Mouse (Mus musculus): ENCODE measurements at regions not wholly inside any gene's neighbourhood (a gene's known extent, or its start where the extent isn't known, plus 50 kb on each side); places are given as distances from the start of the nearest gene placed in this dataset.
"Not testable (repeated sequence)": the region's sequence is repeated elsewhere in the genome, so short reads cannot be mapped to it uniquely, and the experiment has no call there.

DNA sequence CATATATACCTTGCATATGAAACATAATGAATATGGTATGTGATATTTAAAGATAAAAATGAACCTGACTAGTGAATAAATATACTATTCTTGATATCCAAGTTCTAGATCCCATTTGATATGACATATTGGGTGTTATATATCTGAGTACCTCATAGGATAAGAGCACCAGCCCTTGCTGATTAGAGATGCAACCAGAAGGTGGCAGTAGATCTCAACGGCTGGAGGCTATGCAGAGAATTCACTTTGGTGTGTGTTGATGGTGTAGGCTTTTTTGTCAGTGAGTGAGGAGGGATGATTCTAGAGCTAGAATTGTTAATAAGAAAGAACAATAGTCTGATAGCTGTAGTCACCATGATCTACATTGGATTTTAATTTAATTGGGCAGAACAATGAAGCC is 418.3 kb upstream of the Olfr1507 start:
- DNase-seq (ENCODE audit: extremely low spot score, low spot score): not testable (repeated sequence)

GRCm38 (mm10) chr14:52899629-52900028 is 404.1 kb upstream of the Olfr1507 start:
- DNase-seq (ENCODE audit: extremely low spot score, low spot score): not testable (repeated sequence)

- not testable (repeated sequence) for DNase-seq (ENCODE audit: extremely low spot score, low spot score)
Observed at GRCm38 (mm10) chr14:52898310-52898709, 402.8 kb upstream of the Olfr1507 start.

DNA sequence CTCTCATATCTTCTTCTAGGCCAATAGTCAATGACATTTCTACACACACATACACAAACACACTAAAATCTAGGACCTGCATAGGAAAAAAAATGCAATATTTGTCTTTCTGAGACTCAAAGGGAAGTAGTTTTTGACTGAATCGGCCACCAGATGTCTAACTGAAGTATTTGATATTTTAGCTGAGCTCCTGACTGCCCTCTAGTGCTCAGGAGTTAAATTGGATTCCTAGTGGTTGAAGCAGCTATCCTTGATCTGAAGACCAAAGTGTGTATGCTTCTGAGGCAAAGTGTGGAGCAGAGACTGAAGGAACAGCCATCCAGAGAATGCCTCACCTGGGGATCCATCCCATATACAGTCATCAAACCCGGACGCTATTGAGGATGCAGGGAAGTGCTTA is 384.4 kb upstream of the Olfr1507 start:
- not testable (repeated sequence) for DNase-seq (ENCODE audit: extremely low spot score, low spot score)

- not testable (repeated sequence) for DNase-seq (ENCODE audit: extremely low spot score, low spot score)
Observed at GRCm38 (mm10) chr14:52863841-52864240, 368.3 kb upstream of the Olfr1507 start.

DNA sequence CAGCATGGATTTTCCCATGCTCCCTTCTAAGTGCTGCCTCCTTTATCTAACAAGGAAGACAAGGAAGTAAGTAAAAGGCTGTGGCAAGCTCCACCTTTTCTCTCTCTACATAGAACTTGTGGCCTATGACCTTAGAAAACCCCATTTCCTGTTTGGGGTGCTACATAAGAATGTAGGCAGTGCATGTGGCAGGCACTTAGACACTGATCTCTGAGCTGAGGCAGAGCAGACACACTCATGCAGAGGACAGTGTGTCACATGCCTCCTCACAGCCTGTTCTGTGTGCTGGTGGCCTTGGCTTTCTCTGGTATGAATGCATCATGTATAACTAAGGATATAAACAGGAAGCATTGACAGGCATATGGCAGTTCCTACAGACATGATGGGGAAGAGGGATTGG is 367.6 kb upstream of the Olfr1507 start:
- DNase-seq (ENCODE audit: extremely low spot score, low spot score): not testable (repeated sequence)

GRCm38 (mm10) chr14:52862491-52862890 is 366.9 kb upstream of the Olfr1507 start:
- not testable (repeated sequence) for DNase-seq (ENCODE audit: extremely low spot score, low spot score)

DNA sequence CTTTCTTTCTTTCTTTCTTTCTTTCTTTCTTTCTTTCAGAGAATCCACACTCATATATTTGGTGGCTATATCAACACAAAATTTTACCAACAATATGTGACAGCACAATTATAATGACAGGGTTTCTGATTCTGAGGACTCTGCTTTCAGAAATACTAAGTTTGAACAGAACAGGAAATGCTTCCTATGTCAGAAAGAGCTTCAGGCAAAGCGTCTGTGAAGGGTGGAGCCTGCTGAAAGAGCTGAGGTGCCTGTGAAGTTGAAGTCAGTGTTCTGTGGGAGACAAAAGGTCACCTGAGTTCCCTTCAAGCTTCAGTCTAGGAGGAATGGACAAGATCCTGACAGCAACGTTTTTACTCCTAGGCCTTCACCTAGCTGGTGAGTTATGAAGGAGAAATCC is 359.8 kb upstream of the Olfr1507 start:
- not testable (repeated sequence) for DNase-seq (ENCODE audit: extremely low spot score, low spot score)

- DNase-seq (ENCODE audit: extremely low spot score, low spot score): not testable (repeated sequence)
Observed at GRCm38 (mm10) chr14:52853598-52853997, 358.0 kb upstream of the Olfr1507 start.

GRCm38 (mm10) chr14:52847970-52848369 is 352.4 kb upstream of the Olfr1507 start:
- DNase-seq (ENCODE audit: extremely low spot score, low spot score): not testable (repeated sequence)

DNA sequence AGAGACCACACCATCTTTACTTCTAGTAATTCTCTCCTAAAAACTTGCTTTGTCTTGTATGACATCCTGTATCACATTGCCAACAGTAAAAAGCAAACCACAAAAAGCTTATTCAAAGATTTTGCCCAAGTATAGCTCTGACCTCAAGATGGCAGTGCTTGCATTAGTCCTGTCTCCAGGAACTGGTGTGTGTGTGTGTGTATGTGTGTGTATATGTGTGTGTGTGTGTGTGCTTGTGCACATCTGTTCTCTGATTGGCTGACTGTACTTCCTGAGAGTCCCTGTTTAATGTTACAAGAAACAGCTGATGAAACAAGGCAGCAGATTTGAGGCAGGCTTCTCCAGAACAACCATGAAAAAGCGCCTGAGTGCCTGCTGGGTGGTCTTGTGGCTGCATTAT is 328.5 kb upstream of the Olfr1507 start:
- DNase-seq (ENCODE audit: extremely low spot score, low spot score): not testable (repeated sequence)

- not testable (repeated sequence) for DNase-seq (ENCODE audit: extremely low spot score, low spot score)
Observed at GRCm38 (mm10) chr14:52821617-52822016, 326.1 kb upstream of the Olfr1507 start.

GRCm38 (mm10) chr14:52811128-52811415 is 315.5 kb upstream of the Olfr1507 start:
- not testable (repeated sequence) for DNase-seq (ENCODE audit: extremely low spot score, low spot score)

- DNase-seq (ENCODE audit: extremely low spot score, low spot score): not testable (repeated sequence)
Observed at GRCm38 (mm10) chr14:52810275-52811127, 315.0 kb upstream of the Olfr1507 start.

- DNase-seq (ENCODE audit: extremely low spot score, low spot score): not testable (repeated sequence)
Observed at GRCm38 (mm10) chr14:52801705-52802104, 306.2 kb upstream of the Olfr1507 start.

DNA sequence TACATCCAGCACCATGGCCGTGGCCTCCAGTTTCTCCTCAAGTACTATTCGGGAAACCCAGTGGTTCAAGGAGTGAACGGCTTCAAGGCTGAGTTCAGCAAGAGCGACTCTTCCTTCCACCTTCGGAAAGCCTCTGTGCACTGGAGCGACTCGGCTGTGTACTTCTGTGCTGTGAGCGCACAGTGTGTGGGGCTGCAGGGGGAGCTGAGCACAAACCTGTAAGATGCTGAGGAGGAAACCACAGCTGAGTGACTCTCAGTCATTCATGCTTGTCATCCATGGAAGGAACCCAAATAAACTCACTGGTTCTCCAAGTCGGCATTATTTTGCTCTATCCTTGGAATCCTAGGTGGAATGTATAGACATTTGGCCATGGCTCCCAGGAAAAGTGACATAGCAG is 297.1 kb upstream of the Olfr1507 start:
- not testable (repeated sequence) for DNase-seq (ENCODE audit: extremely low spot score, low spot score)

DNA sequence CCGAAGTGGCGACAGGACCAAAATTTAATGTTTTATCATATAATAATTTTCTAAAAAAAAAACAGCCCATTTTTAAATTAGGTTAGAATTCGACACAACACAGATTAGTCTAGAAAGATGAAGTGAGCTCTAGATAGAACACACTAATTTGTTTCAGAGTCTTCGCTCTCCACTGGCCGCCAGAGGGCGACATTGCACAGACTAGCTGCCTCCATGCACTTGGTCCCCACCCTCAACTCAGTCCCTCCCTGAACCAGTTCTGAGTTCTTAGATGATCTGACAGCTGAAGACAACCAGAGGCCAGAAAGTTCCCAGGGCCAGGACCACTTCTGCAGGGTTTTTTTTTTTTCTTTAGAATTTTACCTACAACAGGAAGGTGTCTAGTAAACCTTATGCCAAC is 296.3 kb upstream of the Olfr1507 start:
- not testable (repeated sequence) for DNase-seq (ENCODE audit: extremely low spot score, low spot score)

GRCm38 (mm10) chr14:52782832-52783231 is 287.3 kb upstream of the Olfr1507 start:
- not testable (repeated sequence) for DNase-seq (ENCODE audit: extremely low spot score, low spot score)

GRCm38 (mm10) chr14:52775816-52776215 is 280.3 kb upstream of the Olfr1507 start:
- not testable (repeated sequence) for DNase-seq (ENCODE audit: extremely low spot score, low spot score)

DNA sequence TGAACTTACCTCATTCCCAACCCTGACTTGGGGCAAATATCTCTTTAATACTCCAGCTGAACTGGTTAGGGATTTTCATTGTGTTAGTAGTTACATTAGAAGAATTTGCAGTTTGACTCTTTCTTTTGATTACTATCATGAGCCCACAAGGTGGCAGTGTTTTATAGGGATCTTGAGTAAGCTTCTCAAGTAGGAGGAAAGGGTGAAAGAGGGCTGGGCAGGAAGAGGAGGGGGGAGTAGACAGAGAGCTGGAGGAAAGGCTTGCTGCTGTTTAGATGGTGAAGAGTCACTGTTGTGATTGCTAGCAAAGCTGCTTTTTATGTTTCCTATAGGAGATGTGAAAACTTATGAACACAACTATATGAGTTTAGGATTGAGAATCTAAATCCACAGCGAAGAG is 273.9 kb upstream of the Olfr1507 start:
- not testable (repeated sequence) for DNase-seq (ENCODE audit: extremely low spot score, low spot score)

DNA sequence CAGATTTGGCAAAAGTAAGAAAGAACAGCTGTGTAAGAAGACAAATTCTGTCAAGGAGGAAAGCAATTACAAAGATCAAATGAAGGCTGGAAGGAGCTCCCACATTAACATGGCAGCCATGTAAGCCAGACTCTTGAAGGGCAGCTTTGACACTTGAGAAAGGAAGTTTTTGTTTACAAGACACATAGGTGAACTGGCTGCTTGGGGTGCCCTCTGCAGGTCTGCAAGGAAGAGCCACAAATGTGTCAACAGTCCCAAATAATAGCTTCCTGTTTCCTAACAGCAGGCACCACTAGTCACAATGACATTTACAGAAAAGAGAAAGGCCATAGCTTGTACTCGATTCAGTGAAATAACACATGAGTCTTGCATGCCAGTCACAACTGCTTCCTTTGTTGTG is 256.6 kb upstream of the Olfr1507 start:
- DNase-seq (ENCODE audit: extremely low spot score, low spot score): not testable (repeated sequence)

- not testable (repeated sequence) for DNase-seq (ENCODE audit: extremely low spot score, low spot score)
Observed at GRCm38 (mm10) chr14:52726680-52727079, 231.1 kb upstream of the Olfr1507 start.

DNA sequence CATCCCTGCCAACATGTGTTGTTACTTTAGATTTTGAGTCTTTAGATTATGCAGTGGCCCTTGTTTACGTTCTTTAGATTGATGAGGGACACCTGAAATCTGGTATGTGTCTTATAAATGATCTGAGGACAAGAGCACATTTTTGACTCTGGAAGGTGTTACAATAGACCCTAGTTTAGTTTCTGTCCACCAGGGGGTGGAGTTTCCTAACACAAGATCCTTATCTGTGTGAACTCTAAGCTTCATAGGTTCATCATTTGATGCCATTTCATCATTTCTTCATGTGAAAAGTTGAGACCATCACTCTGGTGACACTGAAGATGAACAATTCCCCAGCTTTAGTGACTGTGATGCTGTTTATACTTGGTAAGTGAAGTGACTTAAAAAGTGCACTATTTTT is 229.4 kb upstream of the Olfr1507 start:
- DNase-seq (ENCODE audit: extremely low spot score, low spot score): not testable (repeated sequence)
